Mouse (Mus musculus) lung, adult 18-20 months (tissue): ENCODE results near the gene Gm42715.
"Not testable (repeated sequence)": the region's sequence is repeated elsewhere in the genome, so short reads cannot be mapped to it uniquely, and the experiment has no call there.

ENCODE experiments used
- DNase-seq, 2 experiments: peaks; one replicate each; pipeline ENCODE4 v3.0.0; 2022; ENCODE audit warnings: mixed read lengths in 2 of 2

Gm42715 gene

DNA sequence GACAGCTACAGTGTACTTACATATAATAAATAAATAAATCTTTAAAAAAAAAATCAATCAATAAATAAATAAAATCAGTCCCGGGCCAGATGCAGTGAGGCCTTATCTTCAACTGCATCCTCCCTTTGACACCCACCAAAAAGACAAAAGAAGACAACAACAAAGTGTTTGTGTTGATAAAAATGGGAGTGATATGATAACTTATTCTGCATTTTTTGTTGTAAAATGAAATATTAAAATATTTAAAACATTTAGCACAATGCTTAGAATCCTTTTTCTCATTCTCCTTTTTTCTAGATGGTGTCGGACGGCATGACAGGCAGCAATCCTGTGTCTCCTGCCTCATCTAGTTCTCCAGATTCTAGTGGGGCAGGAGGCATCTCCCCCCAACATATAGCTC, at the start of gene Gm42715:
Gene Gm42715, plus strand, starts transcription at position 301 of the 400 bp plus-strand sequence.
- DNase-seq = no peak

GRCm38 (mm10) chr7:127470011-127470715, 49.2 kb upstream of the Gm42715 start:
- peak; percentile 24 to 28 for DNase-seq

GRCm38 (mm10) chr7:127470743-127471645, 48.4 kb upstream of the Gm42715 start:
- DNase-seq = peak; percentile 95 to 96

- no peak for DNase-seq
These were observed 47.8 kb upstream of the Gm42715 start for GRCm38 (mm10) chr7:127471646-127472010.

DNA sequence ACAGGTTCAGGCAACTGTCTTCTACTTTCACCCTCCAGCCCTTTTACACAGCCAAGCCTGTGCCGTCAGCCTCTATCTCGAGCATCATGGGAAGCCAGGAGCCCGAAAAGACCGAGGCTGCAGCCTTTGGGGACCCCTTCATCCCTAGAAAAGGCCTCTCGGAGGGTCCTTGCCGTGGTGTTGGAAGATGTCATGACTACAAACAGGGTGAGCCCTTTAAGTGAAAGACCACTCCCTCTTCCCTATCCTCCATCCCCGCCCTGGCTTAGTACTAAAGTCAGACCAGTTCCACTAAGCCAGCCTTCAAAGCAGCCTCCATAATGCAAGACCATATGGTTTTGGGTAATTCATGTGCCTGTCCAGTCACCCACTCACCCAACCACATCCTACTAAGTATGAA, 47.3 kb upstream of the Gm42715 start:
- DNase-seq = no peak

DNA sequence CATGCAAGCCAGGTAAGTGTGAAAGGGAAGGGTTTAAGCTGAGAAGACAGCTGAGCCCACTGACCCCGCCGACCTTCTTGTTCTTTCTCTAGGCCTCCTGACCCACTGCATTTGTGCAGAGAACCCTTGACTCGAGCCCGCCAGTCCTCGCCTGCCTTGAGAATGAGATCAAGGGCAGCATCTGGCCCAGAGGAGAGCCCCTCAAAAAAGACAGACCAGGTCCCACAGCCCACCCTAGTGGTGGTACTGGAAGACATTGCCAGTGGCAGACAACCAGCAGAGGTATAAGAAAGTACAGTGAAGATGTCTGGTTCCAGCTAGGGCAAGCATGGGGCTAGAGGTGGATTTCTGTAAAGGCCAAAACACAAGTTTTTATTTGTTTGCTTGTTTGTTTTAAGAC, 45.7 kb upstream of the Gm42715 start:
- no peak for DNase-seq

- no peak for DNase-seq
These were observed 44.9 kb upstream of the Gm42715 start for GRCm38 (mm10) chr7:127474378-127475070.

DNA sequence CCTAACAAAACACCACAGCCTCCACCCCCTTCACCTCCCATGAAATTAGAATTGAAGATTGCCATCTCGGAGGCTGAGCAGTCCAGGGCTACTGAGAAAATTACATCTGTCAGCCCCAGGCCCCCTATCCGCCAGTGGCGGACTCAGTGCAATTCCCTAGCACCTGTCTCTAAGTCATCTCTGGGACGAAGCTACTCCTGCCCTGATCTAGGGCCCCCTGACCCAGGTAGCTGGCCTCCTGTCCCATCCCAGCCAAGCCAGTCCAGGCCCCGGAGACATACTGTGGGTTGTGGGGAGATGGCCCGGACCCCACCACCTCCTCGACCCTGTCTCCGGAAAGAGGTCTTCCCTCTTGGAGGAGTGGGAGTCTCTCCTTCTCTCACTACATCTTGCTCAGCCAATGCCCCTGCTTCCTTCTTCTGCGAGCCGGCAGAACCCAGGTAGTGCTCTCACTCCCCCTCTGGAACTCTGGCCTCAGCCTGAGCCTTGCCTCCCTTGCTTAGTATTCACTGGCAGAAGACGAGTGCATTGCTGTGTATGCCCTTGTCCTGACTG, 44.1 kb upstream of the Gm42715 start:
- DNase-seq = no peak

DNA sequence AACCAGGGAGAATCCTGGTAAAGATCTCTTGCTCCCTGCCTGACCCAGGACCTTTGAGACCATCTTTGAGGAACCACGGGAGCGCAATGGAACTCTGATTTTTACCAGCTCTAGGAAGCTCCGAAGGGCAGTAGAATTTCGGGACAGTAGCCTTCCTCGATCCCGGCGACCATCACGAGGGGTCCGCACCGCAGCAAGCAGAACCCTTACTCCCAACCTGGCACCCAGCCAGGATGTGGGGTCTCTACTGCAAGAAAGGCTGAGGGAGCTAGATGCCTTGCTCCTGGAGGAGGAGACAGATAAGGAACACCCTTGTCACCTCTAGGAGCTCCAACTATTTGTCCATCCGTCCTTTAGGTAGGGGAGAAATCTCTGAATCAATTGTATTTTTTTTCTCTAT, 43.0 kb upstream of the Gm42715 start:
- DNase-seq = no peak

DNA sequence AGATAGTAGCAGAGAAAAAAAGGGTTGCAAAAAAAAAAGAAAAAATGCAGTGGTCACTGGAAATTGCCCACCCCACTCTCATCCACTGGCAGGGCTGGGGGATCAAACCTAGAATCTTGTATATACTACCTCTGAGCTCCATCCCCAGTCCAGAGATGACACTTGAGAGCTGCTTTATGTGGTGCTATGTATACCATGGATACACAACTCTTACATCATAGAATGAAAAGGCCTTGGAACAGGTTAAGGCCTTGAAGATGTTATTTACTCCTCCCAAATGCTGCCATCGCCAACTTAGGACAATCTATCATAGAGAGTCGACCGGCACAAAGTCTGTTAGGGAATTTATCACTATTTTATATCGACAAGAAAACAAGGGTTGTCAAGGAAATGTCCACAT, 42.5 kb upstream of the Gm42715 start:
- no peak for DNase-seq

- peak; percentile 100 for DNase-seq
These were observed 41.4 kb upstream of the Gm42715 start for GRCm38 (mm10) chr7:127477687-127478634.

- peak; percentile 98 for DNase-seq
These were observed 40.6 kb upstream of the Gm42715 start, which contains the start of gene Fbrs for GRCm38 (mm10) chr7:127478635-127479317. Gene Fbrs (plus strand): TSS chr7:127479199.

DNA sequence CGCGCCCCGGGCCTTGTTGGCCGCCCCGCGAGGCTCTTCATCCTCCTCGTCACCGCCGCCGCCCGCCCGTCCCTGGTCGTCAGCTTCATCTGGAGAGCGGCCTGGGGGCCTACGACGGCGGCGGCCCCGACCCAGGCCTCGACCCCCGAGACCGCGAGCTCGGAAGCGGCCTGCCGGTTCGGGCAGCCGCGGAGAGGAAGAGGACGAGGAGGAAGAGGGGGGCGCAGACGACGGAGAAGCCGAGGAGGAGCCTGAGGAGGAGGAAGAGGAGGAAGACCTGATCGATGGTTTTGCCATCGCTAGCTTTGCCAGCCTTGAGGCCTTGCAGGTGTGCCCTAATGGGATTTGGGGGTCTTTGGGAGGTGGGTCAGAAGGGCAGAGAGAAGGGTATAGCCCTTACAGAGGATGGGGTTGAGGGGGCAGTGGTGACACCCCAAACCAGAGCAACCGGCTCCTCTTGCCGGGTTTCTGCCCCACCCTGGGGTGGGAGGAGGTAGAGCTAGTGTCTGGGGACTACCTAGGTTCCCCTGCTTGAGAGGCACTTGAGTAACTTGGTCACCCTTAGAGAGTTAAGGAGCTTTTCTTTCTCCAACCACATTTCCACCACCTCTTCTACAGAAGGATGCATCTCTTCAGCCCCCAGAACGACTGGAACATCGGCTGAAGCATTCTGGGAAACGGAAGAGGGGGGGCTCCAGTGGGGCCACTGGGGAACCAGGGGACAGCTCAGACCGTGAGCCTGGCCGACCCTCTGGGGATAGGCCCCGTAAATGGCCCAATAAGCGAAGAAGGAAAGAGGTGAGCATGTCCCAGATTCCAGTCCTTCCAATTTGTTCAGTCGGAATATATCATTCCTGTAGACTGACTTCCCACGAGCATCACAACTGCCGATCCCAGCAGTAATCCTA, 39.8 kb upstream of the Gm42715 start:
- DNase-seq = peak; percentile 40 to 45

GRCm38 (mm10) chr7:127480321-127480720, 39.1 kb upstream of the Gm42715 start:
- peak in 1 of 2 experiments; percentile 38 for DNase-seq

GRCm38 (mm10) chr7:127485416-127485815, 34.0 kb upstream of the Gm42715 start:
- no peak for DNase-seq

GRCm38 (mm10) chr7:127488364-127488763, 31.0 kb upstream of the Gm42715 start:
- DNase-seq = not testable (repeated sequence)

GRCm38 (mm10) chr7:127489982-127490381, 29.4 kb upstream of the Gm42715 start:
- no peak for DNase-seq

DNA sequence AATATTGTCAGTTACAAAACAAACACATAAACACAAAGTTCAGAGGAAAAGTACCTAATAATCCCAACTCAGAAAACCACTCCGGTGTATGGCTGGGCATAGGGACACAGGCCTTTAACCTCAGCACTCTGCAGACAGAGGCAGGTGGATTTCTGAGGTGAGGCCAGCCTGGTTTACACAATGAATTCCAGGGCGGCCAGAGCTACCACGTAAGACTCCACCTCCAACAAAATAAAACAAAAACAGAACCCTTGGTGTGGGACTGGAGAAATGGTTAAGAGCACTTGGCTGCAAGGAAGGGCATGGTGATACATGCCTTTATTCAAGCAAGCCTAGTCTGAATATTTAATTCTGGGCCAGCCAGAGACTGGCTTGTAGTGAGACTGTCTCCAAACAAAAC, 27.5 kb upstream of the Gm42715 start:
- DNase-seq = peak; percentile 43 to 44

DNA sequence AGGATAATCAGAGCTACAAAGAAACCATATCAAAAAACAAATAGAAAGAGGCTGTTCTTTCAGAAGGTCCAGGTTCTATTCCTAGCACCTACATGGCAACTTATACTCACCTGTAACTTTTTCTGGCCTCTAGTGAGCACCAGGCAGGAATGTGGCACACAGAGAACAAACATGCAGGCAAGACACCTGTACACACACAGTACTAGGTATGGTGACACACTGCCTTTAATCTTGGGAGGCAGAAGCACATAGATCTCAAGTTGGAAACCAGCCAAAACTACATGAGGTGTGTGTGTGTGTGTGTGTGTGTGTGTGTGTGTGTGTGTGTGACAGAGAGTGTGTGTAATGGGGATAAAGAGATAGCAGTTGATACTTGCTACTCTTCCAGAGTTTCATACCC, 24.7 kb upstream of the Gm42715 start:
- DNase-seq = no peak

DNA sequence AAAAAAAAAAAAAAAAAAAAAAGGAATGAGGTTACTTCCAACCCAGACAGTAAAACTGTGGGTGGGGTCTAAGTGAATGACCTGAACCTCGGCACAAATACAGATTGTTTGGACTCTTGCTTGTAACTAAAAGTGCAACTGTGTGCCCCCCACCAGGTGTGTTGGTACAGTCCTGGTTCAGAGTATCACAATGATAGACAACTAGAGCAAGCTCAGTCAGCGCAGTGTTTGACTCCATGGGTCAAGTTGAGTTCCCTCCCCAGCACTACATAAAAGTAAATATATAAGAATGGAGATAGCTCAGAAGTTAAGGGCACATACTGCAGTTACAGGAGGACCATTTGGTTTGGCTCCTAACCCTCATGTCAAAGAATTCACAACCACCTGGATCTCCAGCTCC, 22.0 kb upstream of the Gm42715 start:
- DNase-seq = no peak
